Mouse (Mus musculus) midbrain, postnatal 0 days (tissue): Measurements from ENCODE around the gene Naalad2. TPM values are rescaled to one million over a fixed set of nuclear protein-coding genes. Genes with fewer than 3 reads are reported as not detected.
"Not testable (repeated sequence)": the region's sequence is repeated elsewhere in the genome, so short reads cannot be mapped to it uniquely, and the experiment has no call there.

Experiments
- ATAC-seq: fragments of 200-750 bp; cut with Nextera tagmentation; 2 replicates; pipeline ENCODE4 v1.8.0; 2017; ENCODE audit warnings: moderate number of reproducible peaks, mild to moderate bottlenecking, moderate TSS enrichment, moderate library complexity; ENCODE audit not compliant: low FRiP score
- DNase-seq: peaks from one replicate; pipeline ENCODE4 v3.0.0-alpha.2; 2015; ENCODE audit warnings: low spot score
- H3K27ac ChIP-seq: fragments of 300-500 bp; sonication (generic); 2 replicates; pipeline ENCODE4 v1.5.1; 2014; ENCODE audit warnings: low read depth, mild to moderate bottlenecking, low read length, mixed read lengths
- H3K27me3 ChIP-seq: fragments of 300-500 bp; sonication (generic); 2 replicates; pipeline ENCODE4 v1.6.1; 2014; ENCODE audit warnings: low read length, control low read depth, mixed read lengths; ENCODE audit not compliant: insufficient read depth
- H3K36me3 ChIP-seq: fragments of 300-500 bp; sonication (generic); 2 replicates; pipeline ENCODE4 v1.6.1; 2014; ENCODE audit warnings: low read length, control low read depth, mixed read lengths; ENCODE audit not compliant: insufficient read depth
- H3K4me1 ChIP-seq: fragments of 300-500 bp; sonication (generic); 2 replicates; pipeline ENCODE4 v1.6.1; 2014; ENCODE audit warnings: mild to moderate bottlenecking, control low read depth, antibody characterized with exemption, low read length, mixed read lengths; ENCODE audit not compliant: insufficient read depth
- H3K4me2 ChIP-seq: fragments of 300-500 bp; sonication (generic); 2 replicates; pipeline ENCODE4 v1.6.1; 2014; ENCODE audit warnings: low read depth, mild to moderate bottlenecking, low read length, mixed read lengths; ENCODE audit not compliant: poor library complexity, severe bottlenecking
- H3K4me3 ChIP-seq: fragments of 300-500 bp; sonication (generic); 2 replicates; pipeline ENCODE4 v1.5.1; 2014; ENCODE audit warnings: low read depth, mild to moderate bottlenecking, low read length, moderate library complexity
- H3K9ac ChIP-seq: fragments of 300-500 bp; sonication (generic); replicated peaks from 2 replicates; pipeline ENCODE4 v1.6.1; 2014; ENCODE audit warnings: mild to moderate bottlenecking, low read length, moderate library complexity, mixed read lengths; ENCODE audit not compliant: poor library complexity, severe bottlenecking
- H3K9me3 ChIP-seq: fragments of 300-500 bp; sonication (generic); 2 replicates; pipeline ENCODE4 v1.6.1; 2016; ENCODE audit warnings: low read length, control low read depth
- CTCF ChIP-seq: IDR thresholded peaks from 2 replicates; pipeline ENCODE4 v1.5.1; 2016; ENCODE audit warnings: antibody characterized with exemption, mild to moderate bottlenecking
- WGBS: fragments of 180-500 bp; shearing (Covaris S2); extraction: QIAGEN DNeasy Blood & Tissue Kit; methylation state at CpG from one replicate; pipeline ENCODE4 v1.1.7; 2014; 5-methylcytosine and 5-hydroxymethylcytosine counted together
- polyA plus RNA-seq: library from polyadenylated mRNA; unstranded; fragments of >200 nt; fragmentation: Nextera tagmentation; extraction: Ambion mirVana; gene quantifications from 2 replicates; pipeline ENCODE4 v1.2.1, GENCODE M21; 2015
- total RNA-seq: library from RNA; depleted of rRNA; stranded (reverse); fragments of >200 nt; gene quantifications from 2 replicates; pipeline ENCODE4 v1.2.3, GENCODE M21; 2014

Naalad2 gene
- total and polyA plus RNA-seq, 2 experiments from 2014 or later, result 1.9 to 2.1 TPM

GRCm38 (mm10) chr9:18385782-18386181, 17.0 kb downstream of the Naalad2 start:
- 38% methylated on average over 6 of the region's 6 CpGs for WGBS
- H3K9me3 ChIP-seq, result no peaks in the 10 kb centered on the region
- H3K4me1 ChIP-seq, result no peaks in the 10 kb centered on the region
- TF ChIP-seq CTCF, result no peak
- H3K27me3 ChIP-seq, result no peaks in the 10 kb centered on the region
- no peak overlapping the region for H3K4me2 ChIP-seq
- H3K4me3 ChIP-seq, result no peak overlapping the region
- H3K27ac ChIP-seq, result no peak overlapping the region
- no peak overlapping the region for H3K9ac ChIP-seq
- no peak for ATAC-seq
- no peak for DNase-seq
- H3K36me3 ChIP-seq, result no peaks in the 10 kb centered on the region

- 82% methylated on average over 1 of the region's 1 CpGs for WGBS
These were observed 29.8 kb downstream of the Naalad2 start for GRCm38 (mm10) chr9:18373026-18373425.

GRCm38 (mm10) chr9:18319990-18320389, 82.8 kb downstream of the Naalad2 start:
- no peak for DNase-seq
- Histone ChIP-seq H3K27ac (no peak overlapping the region), H3K9ac (no peak overlapping the region), H3K4me1 (no peaks in the 10 kb centered on the region), H3K27me3 (no peaks in the 10 kb centered on the region), H3K4me3 (no peak overlapping the region), H3K4me2 (no peak overlapping the region), H3K9me3 (no peaks in the 10 kb centered on the region), H3K36me3 (no peaks in the 10 kb centered on the region; the same call in 1 of the 2 replicates)
- ATAC-seq, result no peak
- WGBS, result 93% methylated on average over 3 of the region's 3 CpGs
- no peak for TF ChIP-seq CTCF

More at GRCm38 (mm10) chr9:18373026-18373425, 29.8 kb downstream of the Naalad2 start:
- H3K4me1 ChIP-seq, H3K4me3 ChIP-seq, H3K36me3 ChIP-seq, H3K27ac ChIP-seq, ATAC-seq, DNase-seq, H3K9ac ChIP-seq, H3K27me3 ChIP-seq, H3K4me2 ChIP-seq, H3K9me3 ChIP-seq: not testable (repeated sequence)

GRCm38 (mm10) chr9:18298301-18298700, 104.5 kb downstream of the Naalad2 start:
- TF ChIP-seq CTCF, result no peak
- H3K27me3 ChIP-seq, result no peaks in the 10 kb centered on the region
- 91% methylated on average over 6 of the region's 6 CpGs for WGBS
- no peaks in the 10 kb centered on the region for H3K9me3 ChIP-seq
- H3K4me2 ChIP-seq, result no peak overlapping the region
- H3K36me3 ChIP-seq, result peaks cover 21% of the 10 kb centered on the region
- DNase-seq, result no peak
- no peak overlapping the region for H3K9ac ChIP-seq
- H3K4me1 ChIP-seq, result peaks cover 2% of the 10 kb centered on the region; the same call in 1 of the 2 replicates
- H3K4me3 ChIP-seq, result no peak overlapping the region
- ATAC-seq, result no peak
- no peak overlapping the region for H3K27ac ChIP-seq

GRCm38 (mm10) chr9:18293026-18293781, 109.6 kb downstream of the Naalad2 start:
- H3K27me3 ChIP-seq, result no peaks in the 10 kb centered on the region
- peak overlapping the region; percentile 98 for H3K9ac ChIP-seq
- no peak for DNase-seq
- no peak for TF ChIP-seq CTCF
- H3K4me1 ChIP-seq, result peaks cover 6% of the 10 kb centered on the region; the same call in 1 of the 2 replicates
- no peaks in the 10 kb centered on the region for H3K36me3 ChIP-seq
- H3K4me3 ChIP-seq, result peak overlapping the region; percentile 95
- no peaks in the 10 kb centered on the region for H3K9me3 ChIP-seq
- H3K27ac ChIP-seq, result no peak overlapping the region
- WGBS, result 50% methylated on average over 6 of the region's 6 CpGs
- peak overlapping the region; percentile 84 for H3K4me2 ChIP-seq
- ATAC-seq, result no peak

- WGBS, result 2% methylated on average over 24 of the region's 24 CpGs
- H3K4me3 ChIP-seq, result peak overlapping the region; percentile 95
- no peaks in the 10 kb centered on the region for H3K9me3 ChIP-seq
- DNase-seq, result peak; percentile 1
- no peaks in the 10 kb centered on the region for H3K36me3 ChIP-seq
- H3K27ac ChIP-seq, result peak overlapping the region; percentile 87
- H3K4me2 ChIP-seq, result peak overlapping the region; percentile 84
- ATAC-seq, result peak; percentile 63; the same call in 1 of the 2 replicates
- peaks cover 6% of the 10 kb centered on the region; the same call in 1 of the 2 replicates for H3K4me1 ChIP-seq
- TF ChIP-seq CTCF, result no peak
- H3K9ac ChIP-seq, result peak overlapping the region; percentile 98
- H3K27me3 ChIP-seq, result no peaks in the 10 kb centered on the region
These were observed 110.3 kb downstream of the Naalad2 start for GRCm38 (mm10) chr9:18292443-18292922.
